Mouse (Mus musculus): Measurements from ENCODE around the gene Dhx57. TPM values are rescaled to one million over a fixed set of nuclear protein-coding genes. Genes with fewer than 3 reads are reported as not detected.

The Dhx57 gene
- polyA plus RNA-seq (2015; fragmentation: Nextera tagmentation; extraction: Ambion mirVana) = 47.4 and 54.1 TPM in 2 replicates

DNA sequence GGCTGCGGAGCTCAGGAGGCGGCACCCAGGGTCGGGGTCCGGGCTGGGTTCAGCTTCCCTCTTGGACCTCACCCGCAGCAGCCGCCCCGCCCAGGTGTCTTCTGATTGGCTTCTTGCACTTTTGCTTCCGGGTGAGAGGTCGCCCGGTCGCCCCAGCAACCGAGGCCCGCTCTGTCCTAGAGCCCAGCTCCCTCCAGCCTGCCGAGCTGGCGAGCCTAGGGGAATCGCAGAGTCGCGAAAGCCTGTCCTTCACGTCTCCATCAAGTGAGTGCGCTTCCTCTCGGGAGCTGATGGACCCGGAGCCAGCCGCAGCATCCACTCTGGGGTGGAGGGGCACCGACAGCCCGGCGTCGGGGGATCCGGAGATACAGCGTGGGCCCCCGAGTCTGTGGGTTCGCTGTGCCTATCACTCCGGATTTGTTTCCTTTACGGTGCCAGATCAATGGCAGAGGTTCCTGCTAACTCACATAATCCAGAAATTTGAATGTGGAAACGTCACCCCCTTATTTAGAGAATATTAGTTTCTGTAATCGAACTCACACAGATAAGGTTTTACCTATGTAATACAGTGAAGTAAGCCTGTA lies at the start of gene Dhx57, which contains the start of gene Morn2:
TSS of gene Dhx57 (minus strand) at position 403 of the 584 bp plus-strand sequence.
TSS of gene Morn2 (plus strand) at position 130 of the 584 bp plus-strand sequence.
- H3K9me3 ChIP-seq (ENCODE audit: control insufficient read depth, low read length) = no peaks in the 10 kb centered on the region
- H3K4me2 ChIP-seq (ENCODE audit: low read length) = peak within 1 kb of the TSS; percentile 70
- H3K4me1 ChIP-seq (ENCODE audit: control insufficient read depth, insufficient read depth, low read depth, low read length) = peaks cover 11% of the 10 kb centered on the region
- WGBS = 2% methylated on average over 31 of the region's 35 CpGs
- peak within 1 kb of the TSS; percentile 98 for H3K4me3 ChIP-seq (ENCODE audit: low read length)
- no peaks in the 10 kb centered on the region for H3K27me3 ChIP-seq (replicated peaks; ENCODE audit: control insufficient read depth, insufficient read depth, low read length)
- H3K27ac ChIP-seq (ENCODE audit: low read depth, low read length) = peak within 1 kb of the TSS; percentile 96
- H3K36me3 ChIP-seq (ENCODE audit: control insufficient read depth, insufficient read depth, low read length) = no peaks in the 10 kb centered on the region
- ATAC-seq = peak; percentile 99
- H3K9ac ChIP-seq (ENCODE audit: low read depth, low read length) = peak within 1 kb of the TSS; percentile 95

DNA sequence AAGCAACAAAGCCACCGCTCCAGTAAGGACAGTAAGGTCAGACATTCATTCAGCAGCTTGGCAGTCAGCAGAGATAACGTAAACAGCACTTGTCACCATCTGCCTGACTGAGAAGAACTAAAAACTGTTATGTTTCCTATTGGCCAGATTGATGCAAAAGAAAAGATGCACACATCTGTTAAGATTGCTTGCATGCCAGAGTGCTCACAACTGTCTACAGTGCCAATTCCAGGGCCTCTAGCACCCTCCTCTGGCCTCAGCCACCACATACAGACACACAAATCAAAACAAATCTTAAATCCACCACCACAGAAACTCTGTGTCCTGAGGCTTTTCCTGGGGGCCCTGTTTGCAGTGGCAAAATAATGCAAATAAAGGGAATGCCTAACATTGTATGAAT lies 42.1 kb upstream of the Dhx57 start:
- WGBS = 78% methylated on average over 2 of the region's 2 CpGs
- peak; percentile 56; the same call in 1 of the 2 replicates for ATAC-seq

DNA sequence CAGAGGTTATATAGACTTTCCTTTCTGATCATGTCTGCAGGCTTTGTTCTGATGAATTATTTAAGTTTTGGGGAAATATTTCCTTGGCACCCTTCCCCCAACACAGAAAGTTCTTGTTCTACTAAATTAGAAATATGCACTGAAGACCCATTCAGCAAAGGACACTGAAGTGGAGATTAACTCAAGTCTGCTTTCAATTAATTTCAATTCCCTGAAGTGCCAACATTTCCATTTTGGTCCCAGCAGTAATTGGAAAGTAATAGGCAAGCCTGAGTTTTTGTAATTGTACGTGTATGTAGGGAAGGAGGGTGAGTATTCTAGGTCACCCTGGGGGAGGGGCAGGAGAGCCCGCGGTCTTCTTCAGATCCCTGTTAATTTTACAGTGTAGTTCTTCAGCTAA lies 36.2 kb upstream of the Dhx57 start:
- WGBS = 55% methylated on average over 3 of the region's 3 CpGs
- no peak overlapping the region for H3K9ac ChIP-seq (ENCODE audit: low read depth, low read length)
- no peaks in the 10 kb centered on the region for H3K27me3 ChIP-seq (replicated peaks; ENCODE audit: control insufficient read depth, insufficient read depth, low read length)
- no peaks in the 10 kb centered on the region for H3K4me1 ChIP-seq (ENCODE audit: control insufficient read depth, insufficient read depth, low read depth, low read length)
- no peaks in the 10 kb centered on the region for H3K36me3 ChIP-seq (ENCODE audit: control insufficient read depth, insufficient read depth, low read length)
- H3K4me3 ChIP-seq (ENCODE audit: low read length) = no peak overlapping the region
- no peak overlapping the region for H3K4me2 ChIP-seq (ENCODE audit: low read length)
- no peaks in the 10 kb centered on the region for H3K9me3 ChIP-seq (ENCODE audit: control insufficient read depth, low read length)
- H3K27ac ChIP-seq (ENCODE audit: low read depth, low read length) = no peak overlapping the region
- ATAC-seq = peak; percentile 81

More for the DNA sequence above, 42.1 kb upstream of the Dhx57 start:
- Histone ChIP-seq H3K27ac (ENCODE audit: low read depth, low read length) (no peak overlapping the region), H3K4me2 (ENCODE audit: low read length) (no peak overlapping the region), H3K9me3 (ENCODE audit: control insufficient read depth, low read length) (no peaks in the 10 kb centered on the region), H3K4me3 (ENCODE audit: low read length) (no peak overlapping the region), H3K4me1 (ENCODE audit: control insufficient read depth, insufficient read depth, low read depth, low read length) (no peaks in the 10 kb centered on the region), H3K9ac (ENCODE audit: low read depth, low read length) (no peak overlapping the region), H3K27me3 (replicated peaks; ENCODE audit: control insufficient read depth, insufficient read depth, low read length) (no peaks in the 10 kb centered on the region), H3K36me3 (ENCODE audit: control insufficient read depth, insufficient read depth, low read length) (no peaks in the 10 kb centered on the region)

DNA sequence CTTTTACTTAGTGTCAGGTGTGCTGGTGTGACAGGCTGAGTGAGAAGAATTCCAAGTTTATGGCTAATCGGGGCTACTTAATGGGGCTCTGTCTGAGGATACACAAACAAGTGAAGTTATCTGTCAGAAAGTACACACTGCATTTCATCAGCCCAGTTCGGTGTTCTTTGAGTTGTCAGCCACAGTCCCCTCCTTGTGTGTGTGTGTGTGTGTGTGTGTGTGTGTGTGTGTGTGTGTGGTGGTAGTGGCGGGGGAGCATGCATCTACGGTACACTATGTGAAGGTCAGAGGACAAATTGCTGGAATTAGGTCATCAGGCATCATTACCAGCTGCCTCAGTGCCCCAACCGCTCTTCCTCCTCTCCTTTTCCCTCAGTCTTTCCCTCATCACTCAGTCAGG lies 35.2 kb upstream of the Dhx57 start:
- Histone ChIP-seq H3K36me3 (ENCODE audit: control insufficient read depth, insufficient read depth, low read length) (no peaks in the 10 kb centered on the region), H3K4me3 (ENCODE audit: low read length) (no peak overlapping the region), H3K9me3 (ENCODE audit: control insufficient read depth, low read length) (no peaks in the 10 kb centered on the region), H3K4me1 (ENCODE audit: control insufficient read depth, insufficient read depth, low read depth, low read length) (no peaks in the 10 kb centered on the region), H3K4me2 (ENCODE audit: low read length) (no peak overlapping the region), H3K27me3 (replicated peaks; ENCODE audit: control insufficient read depth, insufficient read depth, low read length) (no peaks in the 10 kb centered on the region), H3K9ac (ENCODE audit: low read depth, low read length) (no peak overlapping the region), H3K27ac (ENCODE audit: low read depth, low read length) (no peak overlapping the region)
- no peak for ATAC-seq
- WGBS = 80% methylated on average over 4 of the region's 5 CpGs

DNA sequence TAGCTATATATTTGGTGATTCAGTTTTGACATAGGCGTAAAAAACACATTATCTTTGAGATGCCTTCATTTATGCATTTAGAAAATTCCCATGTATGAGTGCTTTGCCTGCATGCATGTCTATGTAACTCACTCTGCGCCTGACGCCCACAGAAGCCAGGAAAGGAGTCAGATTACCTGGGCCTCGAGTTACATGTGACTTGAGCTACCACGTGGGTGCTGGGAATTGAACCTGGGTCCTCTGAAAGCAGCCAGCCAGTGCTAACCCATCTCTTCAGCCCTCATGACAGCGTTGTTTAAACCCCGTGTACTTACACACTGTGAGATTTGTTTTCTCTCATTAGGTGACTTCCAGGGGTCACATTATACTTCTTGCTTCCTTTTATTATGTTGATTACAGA lies 34.2 kb upstream of the Dhx57 start:
- Histone ChIP-seq H3K9ac (ENCODE audit: low read depth, low read length) (no peak overlapping the region), H3K4me1 (ENCODE audit: control insufficient read depth, insufficient read depth, low read depth, low read length) (no peaks in the 10 kb centered on the region), H3K27me3 (replicated peaks; ENCODE audit: control insufficient read depth, insufficient read depth, low read length) (no peaks in the 10 kb centered on the region), H3K9me3 (ENCODE audit: control insufficient read depth, low read length) (no peaks in the 10 kb centered on the region), H3K4me2 (ENCODE audit: low read length) (no peak overlapping the region), H3K4me3 (ENCODE audit: low read length) (no peak overlapping the region), H3K27ac (ENCODE audit: low read depth, low read length) (no peak overlapping the region), H3K36me3 (ENCODE audit: control insufficient read depth, insufficient read depth, low read length) (no peaks in the 10 kb centered on the region)
- ATAC-seq = no peak
- WGBS = 88% methylated on average over 7 of the region's 7 CpGs

DNA sequence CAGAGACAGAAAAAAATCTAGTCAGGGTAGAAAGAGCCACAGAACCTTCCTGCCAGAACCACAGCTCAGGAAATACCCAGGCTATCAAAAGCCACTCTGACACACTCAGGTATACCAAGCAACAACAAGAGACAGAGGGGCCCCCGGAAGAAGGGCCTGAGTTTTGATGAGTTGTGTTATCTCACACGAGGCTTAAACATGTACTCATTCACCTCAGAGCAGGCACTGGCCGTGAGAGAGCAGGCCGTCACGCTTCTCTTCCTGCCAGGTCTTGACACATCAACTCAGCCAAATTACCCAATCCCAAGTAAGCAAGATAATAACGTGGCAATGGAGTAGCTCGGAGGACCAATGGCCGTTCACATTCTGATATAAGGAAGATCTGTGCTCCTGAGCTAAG lies 33.4 kb upstream of the Dhx57 start:
- Histone ChIP-seq H3K4me1 (ENCODE audit: control insufficient read depth, insufficient read depth, low read depth, low read length) (no peaks in the 10 kb centered on the region), H3K4me3 (ENCODE audit: low read length) (no peak overlapping the region), H3K9ac (ENCODE audit: low read depth, low read length) (no peak overlapping the region), H3K27ac (ENCODE audit: low read depth, low read length) (no peak overlapping the region), H3K27me3 (replicated peaks; ENCODE audit: control insufficient read depth, insufficient read depth, low read length) (no peaks in the 10 kb centered on the region), H3K4me2 (ENCODE audit: low read length) (no peak overlapping the region), H3K9me3 (ENCODE audit: control insufficient read depth, low read length) (no peaks in the 10 kb centered on the region), H3K36me3 (ENCODE audit: control insufficient read depth, insufficient read depth, low read length) (no peaks in the 10 kb centered on the region)
- no peak for ATAC-seq
- 79% methylated on average over 8 of the region's 8 CpGs for WGBS

DNA sequence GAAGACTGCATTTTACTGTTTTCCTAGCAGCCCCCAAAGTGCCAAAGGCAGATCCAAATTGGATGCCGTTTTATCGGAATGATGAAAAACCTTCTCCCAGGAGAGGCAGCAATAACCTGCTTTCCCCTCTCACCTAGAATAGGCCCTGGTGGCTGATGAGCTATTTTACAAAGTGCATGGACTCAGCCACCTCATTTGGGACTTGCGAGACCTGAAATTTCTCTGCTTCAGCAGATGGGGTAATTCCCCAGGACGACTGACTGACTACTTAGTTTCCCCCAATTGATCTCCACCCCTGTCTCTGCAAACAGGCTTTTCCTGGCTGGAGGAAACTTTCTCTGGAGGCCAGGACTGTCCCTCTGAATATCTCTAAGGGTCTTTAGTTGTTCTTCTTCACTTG lies 32.7 kb upstream of the Dhx57 start:
- no peaks in the 10 kb centered on the region for H3K4me1 ChIP-seq (ENCODE audit: control insufficient read depth, insufficient read depth, low read depth, low read length)
- ATAC-seq = no peak
- H3K27ac ChIP-seq (ENCODE audit: low read depth, low read length) = no peak overlapping the region
- WGBS = 63% methylated on average over 4 of the region's 4 CpGs
- no peaks in the 10 kb centered on the region for H3K9me3 ChIP-seq (ENCODE audit: control insufficient read depth, low read length)
- H3K4me3 ChIP-seq (ENCODE audit: low read length) = no peak overlapping the region
- no peaks in the 10 kb centered on the region for H3K36me3 ChIP-seq (ENCODE audit: control insufficient read depth, insufficient read depth, low read length)
- no peak overlapping the region for H3K9ac ChIP-seq (ENCODE audit: low read depth, low read length)
- no peak overlapping the region for H3K4me2 ChIP-seq (ENCODE audit: low read length)
- H3K27me3 ChIP-seq (replicated peaks; ENCODE audit: control insufficient read depth, insufficient read depth, low read length) = no peaks in the 10 kb centered on the region

DNA sequence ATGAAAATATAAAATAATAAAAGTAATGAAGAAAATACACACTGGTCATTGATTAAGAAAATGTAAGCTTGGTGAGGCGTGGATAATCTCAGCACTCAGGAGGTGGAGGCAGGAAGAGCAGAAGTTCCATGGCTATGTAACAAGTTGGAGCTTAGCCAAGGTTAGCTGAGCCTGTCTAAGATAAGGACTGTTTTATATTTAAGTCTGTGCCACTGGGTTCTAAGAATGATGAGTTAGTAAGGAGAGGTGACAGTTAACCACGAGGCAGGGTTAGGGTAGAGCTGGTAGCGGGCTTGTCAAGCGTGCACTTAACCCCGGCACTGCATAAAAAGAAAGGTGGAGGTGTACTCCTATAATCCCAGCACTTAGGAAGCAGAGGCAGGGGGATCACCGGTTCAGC lies 32.0 kb upstream of the Dhx57 start:
- ATAC-seq = no peak
- WGBS = 89% methylated on average over 6 of the region's 6 CpGs
- no peaks in the 10 kb centered on the region for H3K4me1 ChIP-seq (ENCODE audit: control insufficient read depth, insufficient read depth, low read depth, low read length)

DNA sequence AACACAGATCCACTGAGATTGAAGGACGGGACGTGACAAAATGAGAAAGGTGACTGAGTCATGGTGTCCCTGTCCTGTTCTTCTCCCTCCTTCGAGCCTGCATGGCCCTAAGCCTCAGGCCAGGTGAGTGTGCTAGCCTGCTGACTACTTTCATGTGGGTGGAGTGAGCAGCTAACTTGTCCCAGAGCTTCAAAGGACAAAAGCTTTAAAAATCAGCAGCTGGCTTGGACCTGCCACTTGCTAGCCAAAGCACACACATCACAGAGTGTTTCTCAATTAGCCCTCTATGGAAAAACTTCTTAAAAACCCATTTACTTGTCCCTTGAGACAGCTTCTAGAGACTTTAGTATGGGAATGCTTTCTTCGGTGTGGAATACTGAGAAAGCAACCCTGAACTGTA lies 22.1 kb upstream of the Dhx57 start:
- Histone ChIP-seq H3K9me3 (ENCODE audit: control insufficient read depth, low read length) (no peaks in the 10 kb centered on the region), H3K27ac (ENCODE audit: low read depth, low read length) (no peak overlapping the region), H3K27me3 (replicated peaks; ENCODE audit: control insufficient read depth, insufficient read depth, low read length) (no peaks in the 10 kb centered on the region), H3K36me3 (ENCODE audit: control insufficient read depth, insufficient read depth, low read length) (no peaks in the 10 kb centered on the region), H3K4me3 (ENCODE audit: low read length) (no peak overlapping the region), H3K4me2 (ENCODE audit: low read length) (no peak overlapping the region), H3K9ac (ENCODE audit: low read depth, low read length) (no peak overlapping the region), H3K4me1 (ENCODE audit: control insufficient read depth, insufficient read depth, low read depth, low read length) (no peaks in the 10 kb centered on the region; the same call in 1 of the 2 replicates)
- peak; percentile 24; the same call in 1 of the 2 replicates for ATAC-seq
- WGBS = 81% methylated on average over 4 of the region's 4 CpGs

More for the DNA sequence above, 32.0 kb upstream of the Dhx57 start:
- Histone ChIP-seq H3K4me3 (ENCODE audit: low read length) (no peak overlapping the region), H3K27me3 (replicated peaks; ENCODE audit: control insufficient read depth, insufficient read depth, low read length) (no peaks in the 10 kb centered on the region), H3K27ac (ENCODE audit: low read depth, low read length) (no peak overlapping the region), H3K36me3 (ENCODE audit: control insufficient read depth, insufficient read depth, low read length) (no peaks in the 10 kb centered on the region), H3K9me3 (ENCODE audit: control insufficient read depth, low read length) (no peaks in the 10 kb centered on the region), H3K9ac (ENCODE audit: low read depth, low read length) (no peak overlapping the region), H3K4me2 (ENCODE audit: low read length) (no peak overlapping the region)

Data from hindbrain, embryonic 16.5 days (tissue).